In genomic region chr7:130211411-130211810, GRCm38 (mm10) we compare ENCODE assay signal across 24 mouse cellular contexts.
DNase-seq lines count a peak whose midpoint lies in the region; ATAC-seq lines count a peak whose summit lies in the region.
"Had no signal": no experiment of that assay in that cellular context is flagged by ENCODE, and none has a peak within 500 bp of the region (broad histone marks: within the 10 kb centered on the region; RNA-seq: fewer than 3 reads in every experiment).

No protein-coding gene starts in this region.

- no peaks in the 10 kb centered on the region for H3K27me3 ChIP-seq in kidney, embryonic 14.5 days (ENCODE audit: control insufficient read depth, insufficient read depth, low read length)
- H3K27me3 ChIP-seq in liver, embryonic 16.5 days (ENCODE audit: control insufficient read depth, insufficient read depth, low read depth, low read length), result no peaks in the 10 kb centered on the region
- H3K27me3 ChIP-seq in liver, embryonic 11.5 days (replicated peaks; ENCODE audit: control insufficient read depth, insufficient read depth, low read length), result no peaks in the 10 kb centered on the region
- H3K27me3 ChIP-seq: embryonic facial prominence, embryonic 12.5 days; forebrain, embryonic 13.5 days; Patski had no signal

- no peak overlapping the region for H3K9ac ChIP-seq in kidney, embryonic 14.5 days (ENCODE audit: low read depth, low read length)
- no peak overlapping the region for H3K9ac ChIP-seq in liver, embryonic 16.5 days (ENCODE audit: low read depth, low read length)
- H3K9ac ChIP-seq in liver, embryonic 11.5 days (ENCODE audit: low read depth, low read length), result no peak overlapping the region
- H3K9ac ChIP-seq: embryonic facial prominence, embryonic 12.5 days; forebrain, embryonic 13.5 days had no signal

- no peak for ATAC-seq in kidney, embryonic 14.5 days (ENCODE audit: low FRiP score, low TSS enrichment)
- peak; percentile 30; the same call in 1 of the 2 replicates for ATAC-seq in liver, embryonic 16.5 days (ENCODE audit: low read depth)
- no peak for ATAC-seq in liver, embryonic 11.5 days (replicated peaks; ENCODE audit: low FRiP score)
- ATAC-seq: activated CD4-positive, CD25-positive, alpha-beta regulatory T cell, adult 4 months; CD4-positive, CD25-positive, alpha-beta regulatory T cell, adult 4 months; forebrain, embryonic 13.5 days; Patski had no signal

- DNase-seq in kidney, adult 11 months, result peak; percentile 36
- peak; percentile 21 to 58 for DNase-seq in kidney, adult 8-10 months
- DNase-seq in kidney, postnatal 10 days, result no peak
- peak; percentile 23 to 47 for DNase-seq in kidney, postnatal 36 days
- no peak for DNase-seq in kidney, postnatal 14 days
- DNase-seq in liver, embryonic 11.5 days (ENCODE audit: low spot score), result no peak
- DNase-seq: adrenal gland, adult 8-10 months; adrenal gland, postnatal 14 days; adrenal gland, postnatal 36 days; B cell, adult 2 months; cerebellum, adult 11-12 months; cerebellum, adult 2 months; cerebellum, adult 9-10 months; cerebellum, postnatal 10 days; cerebellum, postnatal 25 days had no signal

- 78% methylated on average over 5 of the region's 5 CpGs for WGBS in kidney, embryonic 14.5 days
- WGBS in liver, embryonic 16.5 days (ENCODE audit: insufficient replicate concordance), result 64% methylated on average over 5 of the region's 5 CpGs
- WGBS in liver, embryonic 11.5 days, result 61% methylated on average over 5 of the region's 5 CpGs

- no peaks in the 10 kb centered on the region for H3K9me3 ChIP-seq in kidney, embryonic 14.5 days (ENCODE audit: control insufficient read depth, low read length)
- no peaks in the 10 kb centered on the region for H3K9me3 ChIP-seq in liver, embryonic 16.5 days (replicated peaks; ENCODE audit: control insufficient read depth, low read length)
- H3K9me3 ChIP-seq in liver, embryonic 11.5 days (ENCODE audit: control insufficient read depth, low read length), result no peaks in the 10 kb centered on the region
- H3K9me3 ChIP-seq: embryonic facial prominence, embryonic 10.5 days; embryonic facial prominence, embryonic 12.5 days; forebrain, embryonic 13.5 days had no signal

- H3K4me2 ChIP-seq in kidney, embryonic 14.5 days (replicated peaks; ENCODE audit: low read depth, low read length), result no peak overlapping the region
- H3K4me2 ChIP-seq in liver, embryonic 16.5 days (ENCODE audit: low read depth, low read length), result no peak overlapping the region
- no peak overlapping the region for H3K4me2 ChIP-seq in liver, embryonic 11.5 days
- H3K4me2 ChIP-seq: embryonic facial prominence, embryonic 12.5 days; forebrain, embryonic 13.5 days had no signal

- H3K36me3 ChIP-seq in kidney, embryonic 14.5 days (ENCODE audit: control insufficient read depth, insufficient read depth, low read length), result peaks cover 10% of the 10 kb centered on the region; the same call in 1 of the 2 replicates
- no peaks in the 10 kb centered on the region for H3K36me3 ChIP-seq in liver, embryonic 16.5 days (ENCODE audit: control insufficient read depth, insufficient read depth)
- H3K36me3 ChIP-seq in liver, embryonic 11.5 days (ENCODE audit: control insufficient read depth, insufficient read depth, low read length), result peaks cover 2% of the 10 kb centered on the region; the same call in 1 of the 2 replicates
- H3K36me3 ChIP-seq: G1E had no signal

- H3K4me3 ChIP-seq in kidney, embryonic 14.5 days (ENCODE audit: low read length), result no peak overlapping the region
- no peak overlapping the region for H3K4me3 ChIP-seq in liver, embryonic 16.5 days (ENCODE audit: low read depth, low read length)
- no peak overlapping the region for H3K4me3 ChIP-seq in liver, embryonic 11.5 days (ENCODE audit: low read depth, low read length)
- H3K4me3 ChIP-seq: embryonic facial prominence, embryonic 10.5 days; embryonic facial prominence, embryonic 12.5 days; forebrain, embryonic 13.5 days had no signal

- peaks cover 34% of the 10 kb centered on the region for H3K4me1 ChIP-seq in kidney, embryonic 14.5 days (ENCODE audit: control insufficient read depth, insufficient read depth, low read length)
- H3K4me1 ChIP-seq in liver, embryonic 16.5 days (ENCODE audit: control insufficient read depth, low read depth, low read length), result no peaks in the 10 kb centered on the region; the same call in none of the 2 replicates
- no peaks in the 10 kb centered on the region for H3K4me1 ChIP-seq in liver, embryonic 11.5 days (replicated peaks; ENCODE audit: control insufficient read depth, insufficient read depth, low read length)

- H3K27ac ChIP-seq in kidney, embryonic 14.5 days (ENCODE audit: low read depth, low read length), result no peak overlapping the region
- H3K27ac ChIP-seq in liver, embryonic 16.5 days (ENCODE audit: low read length), result no peak overlapping the region
- H3K27ac ChIP-seq in liver, embryonic 11.5 days (ENCODE audit: low read depth, low read length), result no peak overlapping the region
- H3K27ac ChIP-seq: embryonic facial prominence, embryonic 10.5 days; embryonic facial prominence, embryonic 12.5 days; forebrain, embryonic 13.5 days had no signal

Comparison
In these comparisons a context has a peak if more than half of its experiments do, and no peak if none do; other contexts are left out.
1. DNase-seq: peak in kidney, adult 11 months (single experiment), kidney, adult 8-10 months (2 of 2) and kidney, postnatal 36 days (2 of 2); none in kidney, postnatal 10 days (single experiment), kidney, postnatal 14 days (single experiment) and liver, embryonic 11.5 days (single experiment).